Mouse (Mus musculus): ENCODE data around the gene Cdk19.

- no peak for TF ChIP-seq POLR2A (IDR thresholded peaks at IDR 0.05; ENCODE audit: low read depth, low read length)
- no peak for TF ChIP-seq EP300 (IDR thresholded peaks at IDR 0.05; ENCODE audit: low read length)
- peak; percentile 42 to 67; a peak in 3 of 4 replicates for TF ChIP-seq CTCF (conservative IDR thresholded peaks at IDR 0.05 in 1 of 2, IDR thresholded peaks at IDR 0.05 in 1 of 2; ENCODE audit: low read depth in 2 of 2, low read length in 2 of 2)
Measured at GRCm38 (mm10) chr10:40529617-40530016, 190.3 kb downstream of the Cdk19 start.

All from CH12.LX (cell line).